Mouse (Mus musculus): ENCODE results near the gene Ugt1a2.

The Ugt1a2 gene

GRCm38 (mm10) chr1:88234248-88234610 is 33.8 kb downstream of the Ugt1a2 start:
- no peak for DNase-seq (ENCODE audit: low spot score)

- no peak for DNase-seq (ENCODE audit: low spot score)
Measured at GRCm38 (mm10) chr1:88234646-88235045, 34.2 kb downstream of the Ugt1a2 start.

- no peak for DNase-seq (ENCODE audit: low spot score)
Measured at GRCm38 (mm10) chr1:88235046-88235893, 34.9 kb downstream of the Ugt1a2 start.

- no peak for DNase-seq (ENCODE audit: low spot score)
Measured at GRCm38 (mm10) chr1:88235894-88236415, 35.6 kb downstream of the Ugt1a2 start.

GRCm38 (mm10) chr1:88237311-88237710 is 36.9 kb downstream of the Ugt1a2 start:
- DNase-seq (ENCODE audit: low spot score) = no peak

GRCm38 (mm10) chr1:88238771-88239170 is 38.4 kb downstream of the Ugt1a2 start:
- no peak for DNase-seq (ENCODE audit: low spot score)

- DNase-seq (ENCODE audit: low spot score) = no peak
Measured at GRCm38 (mm10) chr1:88240072-88240471, 39.7 kb downstream of the Ugt1a2 start.

- DNase-seq (ENCODE audit: low spot score) = no peak
Measured at GRCm38 (mm10) chr1:88240579-88240978, 40.2 kb downstream of the Ugt1a2 start.

- DNase-seq (ENCODE audit: low spot score) = no peak
Measured at GRCm38 (mm10) chr1:88243861-88244260, 43.5 kb downstream of the Ugt1a2 start.

GRCm38 (mm10) chr1:88245881-88246280 is 45.5 kb downstream of the Ugt1a2 start:
- DNase-seq (ENCODE audit: low spot score) = no peak

- no peak for DNase-seq (ENCODE audit: low spot score)
Measured at GRCm38 (mm10) chr1:88246386-88246785, 46.0 kb downstream of the Ugt1a2 start.

- no peak for DNase-seq (ENCODE audit: low spot score)
Measured at GRCm38 (mm10) chr1:88247660-88248059, 47.3 kb downstream of the Ugt1a2 start.

GRCm38 (mm10) chr1:88248658-88249057 is 48.3 kb downstream of the Ugt1a2 start:
- no peak for DNase-seq (ENCODE audit: low spot score)

GRCm38 (mm10) chr1:88249596-88249995 is 49.2 kb downstream of the Ugt1a2 start:
- DNase-seq (ENCODE audit: low spot score) = no peak

- no peak for DNase-seq (ENCODE audit: low spot score)
Measured at GRCm38 (mm10) chr1:88250023-88250422, 49.6 kb downstream of the Ugt1a2 start.

GRCm38 (mm10) chr1:88253106-88253505 is 52.7 kb downstream of the Ugt1a2 start:
- no peak for DNase-seq (ENCODE audit: low spot score)

- no peak for DNase-seq (ENCODE audit: low spot score)
Measured at GRCm38 (mm10) chr1:88253540-88253939, 53.1 kb downstream of the Ugt1a2 start.

- no peak for DNase-seq (ENCODE audit: low spot score)
Measured at GRCm38 (mm10) chr1:88254793-88255465, 54.5 kb downstream of the Ugt1a2 start.

- DNase-seq (ENCODE audit: low spot score) = no peak
Measured at GRCm38 (mm10) chr1:88255466-88255857, 55.1 kb downstream of the Ugt1a2 start.

GRCm38 (mm10) chr1:88255989-88256754 is 55.8 kb downstream of the Ugt1a2 start:
- no peak for DNase-seq (ENCODE audit: low spot score)

- no peak for DNase-seq (ENCODE audit: low spot score)
Measured at GRCm38 (mm10) chr1:88256886-88257663, 56.7 kb downstream of the Ugt1a2 start.

GRCm38 (mm10) chr1:88257681-88258080 is 57.3 kb downstream of the Ugt1a2 start:
- no peak for DNase-seq (ENCODE audit: low spot score)

Data from spleen, adult 12 weeks (tissue).